Mouse (Mus musculus) lung, postnatal 0 days (tissue): ENCODE results near the gene Zbtb38.

Experiments
- CTCF ChIP-seq: IDR thresholded peaks from 2 replicates; pipeline ENCODE4 v1.5.1; 2016; ENCODE audit warnings: antibody characterized with exemption, mild to moderate bottlenecking
- EP300 ChIP-seq: IDR thresholded peaks from 2 replicates; pipeline ENCODE4 v1.6.1; 2016; ENCODE audit warnings: antibody characterized with exemption, mild to moderate bottlenecking, control low read depth

DNA sequence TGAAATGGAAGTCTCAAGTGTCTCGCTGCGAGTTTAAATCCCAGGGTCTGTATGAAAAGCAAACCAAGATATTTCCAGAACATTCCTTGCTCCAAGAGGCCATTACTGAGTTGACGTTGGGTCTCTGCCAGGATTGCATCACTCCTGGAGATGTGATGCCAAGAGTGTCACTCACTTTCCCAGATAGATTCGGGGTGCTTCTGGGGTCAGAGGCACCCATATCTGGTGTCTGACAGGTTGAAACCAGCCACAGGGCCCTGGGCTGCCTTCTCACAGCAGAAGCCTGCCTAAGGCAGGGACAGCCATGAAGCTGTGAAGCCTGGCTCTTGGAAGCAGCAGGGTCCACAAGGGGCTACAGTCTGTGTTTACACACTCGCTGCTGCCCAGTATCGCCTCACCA lies 24.9 kb downstream of the Zbtb38 start:
- no peak for TF ChIP-seq CTCF
- peak; percentile 64 for TF ChIP-seq EP300
